Mouse (Mus musculus) kidney, postnatal 0 days (tissue): Measurements from ENCODE around the gene Creb3l1. TPM values are rescaled to one million over a fixed set of nuclear protein-coding genes. Genes with fewer than 3 reads are reported as not detected.
A peak's percentile ranks its signal among the peaks of the same experiment; 100 is the strongest.

Experiments
- ATAC-seq: fragments of 200-750 bp; cut with Nextera tagmentation; replicated peaks from 2 replicates; pipeline ENCODE4 v1.8.0; 2017; ENCODE audit warnings: low read depth, moderate number of reproducible peaks, moderate TSS enrichment, moderate library complexity; ENCODE audit not compliant: low FRiP score
- DNase-seq: peaks from one replicate; pipeline ENCODE4 v3.0.0-alpha.2; 2016; ENCODE audit warnings: low spot score
- H3K27ac ChIP-seq: fragments of 300-500 bp; sonication (generic); 2 replicates; pipeline ENCODE4 v1.5.1; 2014; ENCODE audit warnings: mild to moderate bottlenecking
- H3K27me3 ChIP-seq: fragments of 300-500 bp; sonication (generic); 2 replicates; pipeline ENCODE4 v1.6.1; 2014; ENCODE audit warnings: low read length, mixed read lengths; ENCODE audit not compliant: insufficient read depth
- H3K36me3 ChIP-seq: fragments of 300-500 bp; sonication (generic); 2 replicates; pipeline ENCODE4 v1.6.1; 2014; ENCODE audit warnings: low read length, mixed read lengths; ENCODE audit not compliant: insufficient read depth
- H3K4me1 ChIP-seq: fragments of 300-500 bp; sonication (generic); replicated peaks from 2 replicates; pipeline ENCODE4 v1.6.1; 2014; ENCODE audit warnings: antibody characterized with exemption, low read length, mixed read lengths; ENCODE audit not compliant: insufficient read depth
- H3K4me2 ChIP-seq: fragments of 300-500 bp; sonication (generic); 2 replicates; pipeline ENCODE4 v1.6.1; 2014; ENCODE audit warnings: mild to moderate bottlenecking, low read length, moderate library complexity, mixed read lengths
- H3K4me3 ChIP-seq: fragments of 300-500 bp; sonication (generic); replicated peaks from 2 replicates; pipeline ENCODE4 v1.5.1; 2014; ENCODE audit warnings: low read depth, low read length
- H3K9ac ChIP-seq: fragments of 300-500 bp; sonication (generic); 2 replicates; pipeline ENCODE4 v1.6.1; 2014; ENCODE audit warnings: low read depth, low read length
- H3K9me3 ChIP-seq: fragments of 300-500 bp; sonication (generic); replicated peaks from 2 replicates; pipeline ENCODE4 v1.6.1; 2016; ENCODE audit warnings: low read length, inconsistent platforms, mixed read lengths
- CTCF ChIP-seq: IDR thresholded peaks from 2 replicates; pipeline ENCODE4 v1.5.1; 2016; ENCODE audit warnings: antibody characterized with exemption, low read depth, mild to moderate bottlenecking, moderate library complexity
- whole genome bisulfite sequencing: fragments of 180-500 bp; shearing (Covaris S2); extraction: QIAGEN DNeasy Blood & Tissue Kit; methylation state at CpG from one replicate; pipeline ENCODE4 v1.1.7; 2014; 5-methylcytosine and 5-hydroxymethylcytosine counted together
- polyA plus RNA-seq: library from polyadenylated mRNA; unstranded; fragments of >200 nt; fragmentation: Nextera tagmentation; extraction: Ambion mirVana; gene quantifications from 2 replicates; pipeline ENCODE4 v1.2.1, GENCODE M21; 2015

The Creb3l1 gene
- polyA plus RNA-seq, 1 experiment from 2014 or later: 9.3 TPM

DNA sequence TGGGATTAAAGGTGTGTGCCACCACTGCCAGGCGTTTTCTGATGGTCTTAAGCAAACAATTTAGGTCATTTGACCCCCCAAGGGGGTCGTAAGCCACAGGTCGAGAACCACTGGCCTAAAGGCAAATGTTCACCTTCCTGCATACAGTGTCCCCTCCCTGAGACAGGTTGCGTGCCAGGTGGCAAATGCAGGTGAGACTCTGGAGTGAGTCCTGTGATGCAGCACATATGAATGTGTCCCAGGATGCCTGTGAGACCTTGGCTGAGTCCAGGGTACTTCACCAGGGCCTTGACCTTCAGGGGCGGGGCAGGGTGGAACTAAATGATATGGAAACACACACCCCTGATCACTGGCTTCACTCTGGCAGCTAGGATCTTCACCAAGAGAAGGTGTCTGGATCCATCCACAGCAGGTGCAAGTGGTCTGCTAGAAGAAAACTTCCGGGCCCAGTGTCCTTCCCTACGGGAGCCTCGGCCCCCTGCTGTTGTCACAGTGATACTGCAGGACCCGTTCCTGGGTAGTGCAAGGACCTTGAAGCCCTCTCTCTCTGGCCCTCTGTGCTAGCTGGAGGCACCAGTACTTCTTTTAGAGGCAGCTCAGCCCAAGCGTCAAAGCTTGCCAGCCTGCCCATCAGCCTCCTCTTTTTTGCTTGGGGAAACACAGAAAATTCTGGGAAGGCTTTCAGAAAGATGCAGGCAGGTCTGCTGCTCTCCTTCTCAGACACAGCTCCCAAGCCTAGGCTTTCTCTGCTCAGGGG, 65.4 kb downstream of the Creb3l1 start:
- WGBS: 42% methylated on average over 10 of the region's 10 CpGs
- Histone ChIP-seq H3K9me3 (no peaks in the 10 kb centered on the region), H3K36me3 (no peaks in the 10 kb centered on the region), H3K4me2 (no peak overlapping the region), H3K27ac (no peak overlapping the region), H3K27me3 (no peaks in the 10 kb centered on the region), H3K4me3 (no peak overlapping the region), H3K4me1 (peaks cover 24% of the 10 kb centered on the region), H3K9ac (no peak overlapping the region)
- TF ChIP-seq CTCF: peak; percentile 76
- DNase-seq: peak; percentile 84
- no peak for ATAC-seq

DNA sequence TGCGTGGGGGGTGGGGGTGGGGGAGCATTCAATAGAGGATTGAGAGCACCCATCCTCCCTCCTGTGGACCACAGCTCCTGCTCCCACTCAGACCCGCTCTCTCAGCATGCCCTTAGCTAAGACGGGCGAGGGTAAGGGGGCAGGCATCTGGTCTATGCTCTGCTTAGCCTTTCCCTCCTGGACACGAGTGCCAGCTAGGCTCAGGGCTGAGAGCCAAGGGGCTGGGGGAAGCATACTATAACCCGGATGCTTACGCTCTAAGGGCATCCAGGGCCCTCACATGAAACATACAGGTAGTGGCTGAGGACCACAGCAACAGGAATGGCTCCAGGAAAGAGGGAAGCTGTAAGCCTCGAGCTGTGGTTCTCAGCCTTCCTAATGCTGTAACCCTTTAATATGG, 66.3 kb downstream of the Creb3l1 start:
- DNase-seq: no peak
- no peaks in the 10 kb centered on the region for H3K9me3 ChIP-seq
- WGBS: 87% methylated on average over 8 of the region's 8 CpGs
- H3K4me3 ChIP-seq: no peak overlapping the region
- H3K4me2 ChIP-seq: no peak overlapping the region
- no peak overlapping the region for H3K27ac ChIP-seq
- no peak overlapping the region for H3K9ac ChIP-seq
- peaks cover 29% of the 10 kb centered on the region for H3K4me1 ChIP-seq
- no peak for ATAC-seq
- no peak for TF ChIP-seq CTCF
- no peaks in the 10 kb centered on the region for H3K36me3 ChIP-seq
- no peaks in the 10 kb centered on the region for H3K27me3 ChIP-seq

DNA sequence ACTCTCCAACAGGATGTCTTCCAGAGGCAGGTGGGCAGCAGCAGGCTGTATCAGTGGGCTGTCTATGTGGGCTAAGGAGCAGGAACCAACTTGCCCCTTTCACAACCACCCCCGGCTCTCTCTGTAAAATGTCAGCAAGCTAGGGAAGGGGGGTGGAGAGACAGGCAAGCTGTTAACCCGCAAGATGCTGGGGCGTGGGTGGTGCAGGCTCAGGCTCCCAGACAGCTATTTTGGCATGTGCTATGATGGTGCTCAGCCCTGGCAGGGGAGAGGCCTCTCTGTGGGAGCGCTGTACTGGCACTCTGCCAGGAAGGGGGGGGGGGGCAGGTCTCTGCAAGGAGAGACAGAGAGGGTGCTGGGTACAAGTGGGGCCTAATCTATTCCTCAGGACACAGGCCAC, 67.2 kb downstream of the Creb3l1 start:
- Histone ChIP-seq H3K4me1 (peaks cover 22% of the 10 kb centered on the region), H3K36me3 (no peaks in the 10 kb centered on the region), H3K4me3 (no peak overlapping the region), H3K9me3 (no peaks in the 10 kb centered on the region), H3K27me3 (no peaks in the 10 kb centered on the region), H3K9ac (no peak overlapping the region), H3K27ac (no peak overlapping the region), H3K4me2 (no peak overlapping the region)
- DNase-seq (no peak), ATAC-seq (0 out of 2 replicates have a peak, but pooled peaks have one; percentile 18)
- WGBS: 23% methylated on average over 3 of the region's 4 CpGs
- TF ChIP-seq CTCF: no peak

DNA sequence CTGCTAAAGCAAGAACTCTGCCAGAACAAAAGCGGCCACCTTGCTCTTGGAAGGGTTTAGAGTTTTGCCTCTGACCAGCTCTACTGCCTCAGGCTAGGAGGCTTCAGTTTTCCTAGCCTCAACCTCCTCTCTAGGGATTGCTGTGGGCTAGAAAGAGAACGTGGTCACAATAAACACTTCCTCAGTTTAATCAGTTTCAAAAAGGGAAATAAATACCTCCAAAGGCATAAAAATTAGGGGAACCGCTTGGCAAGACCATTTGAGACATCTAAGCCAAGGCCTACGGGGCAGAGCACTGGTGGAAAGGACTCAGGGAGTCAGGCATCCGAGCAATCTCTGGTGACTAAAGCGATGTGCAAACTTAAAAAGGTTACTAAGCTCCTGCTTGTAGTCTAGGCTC, 68.4 kb downstream of the Creb3l1 start:
- H3K27ac ChIP-seq: no peak overlapping the region

DNA sequence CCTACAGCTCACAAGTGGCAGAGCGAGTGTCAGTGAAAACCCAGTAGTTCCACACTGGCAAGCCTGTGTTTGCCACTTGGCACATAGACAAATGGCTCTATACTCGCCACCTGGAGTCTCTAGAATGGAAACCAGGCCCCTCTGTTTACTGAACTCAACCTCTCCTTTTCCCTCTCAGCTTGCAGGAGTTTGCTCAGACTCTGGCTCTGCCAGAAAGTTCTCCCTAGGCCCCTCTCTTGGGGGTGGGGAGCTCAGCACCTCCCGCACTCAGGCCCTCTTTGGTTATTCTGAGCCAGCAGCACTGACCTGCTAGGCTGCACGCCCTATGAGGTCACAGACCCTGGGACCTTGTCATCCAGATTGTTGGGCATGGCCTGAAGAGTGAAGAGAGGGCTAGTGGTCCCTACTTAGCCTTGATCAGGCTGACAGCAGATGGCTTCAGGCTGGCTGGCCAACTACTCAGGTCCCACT, 69.1 kb downstream of the Creb3l1 start:
- H3K4me3 ChIP-seq: no peak overlapping the region
- H3K9ac ChIP-seq: no peak overlapping the region
- no peaks in the 10 kb centered on the region for H3K27me3 ChIP-seq
- H3K27ac ChIP-seq: no peak overlapping the region
- TF ChIP-seq CTCF: no peak
- peaks cover 22% of the 10 kb centered on the region; the same call in 1 of the 2 replicates for H3K4me1 ChIP-seq
- H3K9me3 ChIP-seq: no peaks in the 10 kb centered on the region
- 92% methylated on average over 4 of the region's 4 CpGs for WGBS
- DNase-seq (no peak), ATAC-seq (no peak)
- no peak overlapping the region for H3K4me2 ChIP-seq
- H3K36me3 ChIP-seq: no peaks in the 10 kb centered on the region

More for the DNA sequence above, 68.4 kb downstream of the Creb3l1 start:
- TF ChIP-seq CTCF: no peak
- Histone ChIP-seq H3K4me1 (peaks cover 15% of the 10 kb centered on the region; the same call in 1 of the 2 replicates), H3K9ac (no peak overlapping the region), H3K9me3 (no peaks in the 10 kb centered on the region), H3K27me3 (no peaks in the 10 kb centered on the region), H3K36me3 (no peaks in the 10 kb centered on the region), H3K4me3 (no peak overlapping the region), H3K4me2 (no peak overlapping the region)
- no peak for ATAC-seq
- 86% methylated on average over 6 of the region's 6 CpGs for WGBS
- DNase-seq: no peak

DNA sequence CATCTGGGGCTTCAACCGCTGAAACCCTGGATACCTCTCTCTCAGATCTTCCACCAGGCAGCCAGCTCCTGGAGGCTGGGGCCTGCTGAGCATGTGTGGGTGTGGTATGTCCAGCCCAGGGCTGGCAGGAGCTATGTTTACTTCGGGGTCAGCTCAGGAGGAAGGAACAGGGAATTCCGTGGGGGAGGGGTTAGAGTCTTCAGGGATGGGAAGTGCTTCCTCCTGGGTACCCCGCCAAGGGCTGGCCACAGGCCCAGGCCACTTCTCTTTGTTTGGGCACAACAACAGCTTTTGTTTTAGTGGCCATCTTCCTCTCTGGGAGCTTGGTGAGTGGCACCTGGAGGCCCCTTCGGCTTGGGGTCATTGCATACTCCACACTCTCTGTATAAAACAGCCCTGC, 70.5 kb downstream of the Creb3l1 start:
- no peaks in the 10 kb centered on the region for H3K36me3 ChIP-seq
- no peak overlapping the region for H3K4me3 ChIP-seq
- DNase-seq (peak; percentile 81), ATAC-seq (peak; percentile 62)
- H3K27me3 ChIP-seq: no peaks in the 10 kb centered on the region
- H3K9me3 ChIP-seq: no peaks in the 10 kb centered on the region
- peak overlapping the region; percentile 10 for H3K27ac ChIP-seq
- H3K4me2 ChIP-seq: no peak overlapping the region
- TF ChIP-seq CTCF: no peak
- peaks cover 31% of the 10 kb centered on the region for H3K4me1 ChIP-seq
- 14% methylated on average over 5 of the region's 5 CpGs for WGBS
- no peak overlapping the region for H3K9ac ChIP-seq
